Mouse (Mus musculus) spleen, adult 2 months (tissue): ENCODE measurements around the gene Ptpro. TPM values are rescaled to one million over a fixed set of nuclear protein-coding genes. Genes with fewer than 3 reads are reported as not detected.

Experiments
- DNase-seq, 2 experiments: peaks; one replicate each; pipeline versions ENCODE4 v3.0.0 to v3.0.0-alpha.2; 2012 to 2021; ENCODE audit warnings: low spot score in 2 of 2, low read depth in 1 of 2
- H3K27ac ChIP-seq: fragments of 200-500 bp; 2 replicates; pipeline ENCODE4 v1.5.1; 2012; ENCODE audit warnings: low read length, inconsistent platforms; ENCODE audit not compliant: insufficient read depth
- H3K27me3 ChIP-seq: fragments of 200-500 bp; 2 replicates; pipeline ENCODE4 v1.6.1; 2012; ENCODE audit warnings: mild to moderate bottlenecking, moderate library complexity, low read length, inconsistent platforms; ENCODE audit not compliant: control insufficient read depth, insufficient read depth
- H3K36me3 ChIP-seq: fragments of 200-500 bp; 2 replicates; pipeline ENCODE4 v1.6.1; 2012; ENCODE audit warnings: mild to moderate bottlenecking, low read length, inconsistent platforms; ENCODE audit not compliant: control insufficient read depth, insufficient read depth
- H3K4me1 ChIP-seq: fragments of 200-500 bp; 2 replicates; pipeline ENCODE4 v1.6.1; 2011; ENCODE audit warnings: inconsistent platforms; ENCODE audit not compliant: control insufficient read depth, insufficient read depth, insufficient read length
- H3K4me3 ChIP-seq: fragments of 200-500 bp; 2 replicates; pipeline ENCODE4 v1.5.1; 2011; ENCODE audit warnings: mild to moderate bottlenecking, inconsistent platforms; ENCODE audit not compliant: insufficient read depth, insufficient read length; ENCODE audit errors: extremely low read depth
- CTCF ChIP-seq: fragments of 200-500 bp; IDR thresholded peaks from 2 replicates; pipeline ENCODE4 v1.5.1; 2011; ENCODE audit warnings: mild to moderate bottlenecking, inconsistent platforms; ENCODE audit not compliant: insufficient read depth, insufficient read length, insufficient replicate concordance; ENCODE audit errors: extremely low read depth
- POLR2A ChIP-seq: fragments of 200-500 bp; IDR thresholded peaks from 2 replicates; pipeline ENCODE4 v1.6.1; 2011; ENCODE audit warnings: low read depth, low read length, inconsistent platforms
- WGBS: fragments of 180-500 bp; shearing (Covaris S2); methylation state at CpG from one replicate; pipeline ENCODE4 v1.1.7; 2018; 5-methylcytosine and 5-hydroxymethylcytosine counted together
- polyA plus RNA-seq: library from polyadenylated mRNA; depleted of rRNA; stranded (reverse); fragments of >200 nt; gene quantifications from 2 replicates; pipeline ENCODE4 v1.2.3, GENCODE M21; 2012

Ptpro gene
- polyA plus RNA-seq, 1 experiment = 3.1 TPM

- Histone ChIP-seq H3K27me3 (no peaks in the 10 kb centered on the region), H3K27ac (no peak overlapping the region), H3K4me3 (no peak overlapping the region), H3K36me3 (no peaks in the 10 kb centered on the region), H3K4me1 (no peaks in the 10 kb centered on the region)
- TF ChIP-seq POLR2A (no peak), CTCF (no peak)
- 93% methylated on average over 8 of the region's 8 CpGs for WGBS
- DNase-seq = no peak
Observed at GRCm38 (mm10) chr6:137272513-137272912, 20.4 kb downstream of the Ptpro start.

GRCm38 (mm10) chr6:137277587-137277994 is 25.5 kb downstream of the Ptpro start:
- TF ChIP-seq CTCF = no peak
- TF ChIP-seq POLR2A = no peak
- H3K36me3 ChIP-seq = no peaks in the 10 kb centered on the region
- H3K4me1 ChIP-seq = no peaks in the 10 kb centered on the region
- H3K27ac ChIP-seq = no peak overlapping the region
- DNase-seq = no peak
- H3K4me3 ChIP-seq = no peak overlapping the region
- 84% methylated on average over 12 of the region's 12 CpGs for WGBS
- H3K27me3 ChIP-seq = no peaks in the 10 kb centered on the region

GRCm38 (mm10) chr6:137279576-137279975 is 27.5 kb downstream of the Ptpro start:
- WGBS = 89% methylated on average over 7 of the region's 7 CpGs
- Histone ChIP-seq H3K27ac (no peak overlapping the region), H3K4me3 (no peak overlapping the region), H3K4me1 (no peaks in the 10 kb centered on the region), H3K27me3 (no peaks in the 10 kb centered on the region), H3K36me3 (no peaks in the 10 kb centered on the region)
- TF ChIP-seq CTCF (no peak), POLR2A (no peak)
- no peak for DNase-seq

- 88% methylated on average over 6 of the region's 6 CpGs for WGBS
- Histone ChIP-seq H3K4me1 (no peaks in the 10 kb centered on the region), H3K4me3 (no peak overlapping the region), H3K36me3 (no peaks in the 10 kb centered on the region), H3K27me3 (no peaks in the 10 kb centered on the region), H3K27ac (no peak overlapping the region)
- TF ChIP-seq POLR2A = no peak
- no peak for TF ChIP-seq CTCF
- DNase-seq = no peak
Observed at GRCm38 (mm10) chr6:137281541-137282049, 29.5 kb downstream of the Ptpro start.

- Histone ChIP-seq H3K4me1 (no peaks in the 10 kb centered on the region), H3K27ac (no peak overlapping the region), H3K27me3 (no peaks in the 10 kb centered on the region), H3K36me3 (no peaks in the 10 kb centered on the region), H3K4me3 (no peak overlapping the region)
- TF ChIP-seq CTCF = no peak
- no peak for TF ChIP-seq POLR2A
- no peak for DNase-seq
- 77% methylated on average over 7 of the region's 7 CpGs for WGBS
Observed at GRCm38 (mm10) chr6:137282050-137282449, 29.9 kb downstream of the Ptpro start.

- H3K27me3 ChIP-seq = no peaks in the 10 kb centered on the region
- no peak for DNase-seq
- no peak overlapping the region for H3K27ac ChIP-seq
- no peaks in the 10 kb centered on the region for H3K36me3 ChIP-seq
- TF ChIP-seq POLR2A (no peak), CTCF (no peak)
- H3K4me1 ChIP-seq = no peaks in the 10 kb centered on the region
- WGBS = 88% methylated on average over 6 of the region's 6 CpGs
- H3K4me3 ChIP-seq = no peak overlapping the region
Observed at GRCm38 (mm10) chr6:137286376-137286775, 34.3 kb downstream of the Ptpro start.

GRCm38 (mm10) chr6:137287788-137288187 is 35.7 kb downstream of the Ptpro start:
- 92% methylated on average over 7 of the region's 7 CpGs for WGBS

GRCm38 (mm10) chr6:137288264-137288663 is 36.1 kb downstream of the Ptpro start:
- no peaks in the 10 kb centered on the region for H3K27me3 ChIP-seq
- no peak for DNase-seq
- 94% methylated on average over 5 of the region's 5 CpGs for WGBS
- no peak overlapping the region for H3K4me3 ChIP-seq
- no peaks in the 10 kb centered on the region for H3K4me1 ChIP-seq
- TF ChIP-seq CTCF (no peak), POLR2A (no peak)
- H3K36me3 ChIP-seq = no peaks in the 10 kb centered on the region
- H3K27ac ChIP-seq = no peak overlapping the region

More at GRCm38 (mm10) chr6:137287788-137288187, 35.7 kb downstream of the Ptpro start:
- TF ChIP-seq CTCF (no peak), POLR2A (no peak)
- DNase-seq = no peak
- no peaks in the 10 kb centered on the region for H3K27me3 ChIP-seq
- no peaks in the 10 kb centered on the region for H3K36me3 ChIP-seq
- no peaks in the 10 kb centered on the region for H3K4me1 ChIP-seq
- H3K27ac ChIP-seq = no peak overlapping the region
- H3K4me3 ChIP-seq = no peak overlapping the region
